In genomic region chr9:44418519-44419385, GRCm38 (mm10) we compare ENCODE assay signal across 8 mouse cellular contexts. TPM values are rescaled to one million over a fixed set of nuclear protein-coding genes. Genes with fewer than 3 reads are reported as not detected.
DNase-seq lines count a peak whose midpoint lies in the region; ATAC-seq lines count a peak whose summit lies in the region.

Gene Ccdc84, minus strand, starts transcription at chr9:44418569.

- no peak; the same call in 1 of the 2 replicates for ATAC-seq in heart, embryonic 12.5 days (ENCODE audit: insufficient number of reproducible peaks, low FRiP score)
- ATAC-seq in hindbrain, embryonic 16.5 days: no peak

- H3K4me3 ChIP-seq in heart, embryonic 12.5 days: peak within 1 kb of the TSS; percentile 95
- H3K4me3 ChIP-seq in embryonic facial prominence, embryonic 10.5 days: peak within 1 kb of the TSS; percentile 88
- peak within 1 kb of the TSS; percentile 89 for H3K4me3 ChIP-seq in hindbrain, embryonic 16.5 days (ENCODE audit: low read length)
- peak within 1 kb of the TSS; percentile 65 for H3K4me3 ChIP-seq in macrophage (ENCODE audit: inconsistent target)

- peaks cover 9% of the 10 kb centered on the region for H3K4me1 ChIP-seq in heart, embryonic 12.5 days (replicated peaks)
- H3K4me1 ChIP-seq in embryonic facial prominence, embryonic 10.5 days: peaks cover 9% of the 10 kb centered on the region
- H3K4me1 ChIP-seq in hindbrain, embryonic 16.5 days (ENCODE audit: control insufficient read depth, insufficient read depth, low read depth, low read length): peaks cover 9% of the 10 kb centered on the region

- no peaks in the 10 kb centered on the region for H3K27me3 ChIP-seq in heart, embryonic 12.5 days (replicated peaks)
- no peaks in the 10 kb centered on the region for H3K27me3 ChIP-seq in embryonic facial prominence, embryonic 10.5 days (replicated peaks; ENCODE audit: low read depth, poor library complexity, severe bottlenecking)
- no peaks in the 10 kb centered on the region for H3K27me3 ChIP-seq in hindbrain, embryonic 16.5 days (replicated peaks; ENCODE audit: control insufficient read depth, insufficient read depth, low read length)

- H3K27ac ChIP-seq in heart, embryonic 12.5 days (ENCODE audit: poor library complexity, severe bottlenecking): peak within 1 kb of the TSS; percentile 60
- H3K27ac ChIP-seq in embryonic facial prominence, embryonic 10.5 days (replicated peaks): peak within 1 kb of the TSS; percentile 91
- H3K27ac ChIP-seq in hindbrain, embryonic 16.5 days (ENCODE audit: low read depth, low read length): peak within 1 kb of the TSS; percentile 84
- peak within 1 kb of the TSS; percentile 56 for H3K27ac ChIP-seq in macrophage

- H3K9me3 ChIP-seq in heart, embryonic 12.5 days (replicated peaks): no peaks in the 10 kb centered on the region
- no peaks in the 10 kb centered on the region for H3K9me3 ChIP-seq in embryonic facial prominence, embryonic 10.5 days
- H3K9me3 ChIP-seq in hindbrain, embryonic 16.5 days (ENCODE audit: control insufficient read depth, low read length): no peaks in the 10 kb centered on the region

- H3K79me2 ChIP-seq in macrophage (ENCODE audit: inconsistent target): peaks cover 17% of the 10 kb centered on the region; the same call in 1 of the 2 replicates

- H3K9ac ChIP-seq in heart, embryonic 12.5 days: peak within 1 kb of the TSS; percentile 92
- H3K9ac ChIP-seq in hindbrain, embryonic 16.5 days (ENCODE audit: low read depth, low read length): peak within 1 kb of the TSS; percentile 92

- WGBS in heart, embryonic 12.5 days: 74% methylated on average over 14 of the region's 14 CpGs
- WGBS in embryonic facial prominence, embryonic 10.5 days: 80% methylated on average over 14 of the region's 14 CpGs
- WGBS in hindbrain, embryonic 16.5 days: 77% methylated on average over 14 of the region's 14 CpGs
- WGBS in macrophage (ENCODE audit: missing documents): 75% methylated on average over 13 of the region's 14 CpGs

- H3K36me3 ChIP-seq in heart, embryonic 12.5 days: peaks cover 23% of the 10 kb centered on the region
- H3K36me3 ChIP-seq in embryonic facial prominence, embryonic 10.5 days (replicated peaks): peaks cover 26% of the 10 kb centered on the region
- H3K36me3 ChIP-seq in hindbrain, embryonic 16.5 days (ENCODE audit: control insufficient read depth, insufficient read depth, low read length): peaks cover 6% of the 10 kb centered on the region; the same call in 1 of the 2 replicates
- H3K36me3 ChIP-seq in macrophage (ENCODE audit: inconsistent target): peaks cover 6% of the 10 kb centered on the region; the same call in 1 of the 2 replicates

- H3K4me2 ChIP-seq in heart, embryonic 12.5 days: peak within 1 kb of the TSS; percentile 83
- peak within 1 kb of the TSS; percentile 74 for H3K4me2 ChIP-seq in hindbrain, embryonic 16.5 days (ENCODE audit: low read length)

- DNase-seq in heart, adult 8-10 months (ENCODE audit: low spot score): no peak
- DNase-seq in ES-CJ7 (ENCODE audit: low read depth, low spot score): peak; percentile 88
- no peak for DNase-seq in embryonic facial prominence, embryonic 10.5 days (ENCODE audit: low spot score)
- no peak for DNase-seq in ovary, postnatal 36 days (ENCODE audit: low spot score)
- no peak for DNase-seq in urinary bladder, postnatal 10 days (ENCODE audit: low spot score)

RNA-seq across cellular contexts. Expression of gene Ccdc84, which starts in this region (rescaled TPM):
- 19.1 and 21.6 TPM in 2 replicates for polyA plus RNA-seq in heart, embryonic 12.5 days (2016; fragmentation: Nextera tagmentation; extraction: Ambion mirVana)
- total RNA-seq in heart, adult 8-10 months (2022): 1 to 10 TPM; 4.9 to 8.0 (median 5.5) TPM
- 21.6 and 28.4 TPM in 2 replicates for polyA plus RNA-seq in embryonic facial prominence, embryonic 10.5 days (2016; fragmentation: Nextera tagmentation; extraction: Ambion mirVana)
- 32.3 and 32.4 TPM in 2 replicates for polyA plus RNA-seq in hindbrain, embryonic 16.5 days (2015; fragmentation: Nextera tagmentation; extraction: Ambion mirVana)
- 100 to 1,000 TPM in 13 of 26 experiments, 10 to 100 TPM in 13; 44.0 to 155 (median 99.5) TPM for total RNA-seq in macrophage (2018; cell fraction: chromatin; rRNA removed)
- 10 to 100 TPM in 8 of 26 experiments, 1 to 10 TPM in 18; 4.7 to 13.4 (median 8.7) TPM for total RNA-seq in macrophage (2018; cell fraction: cytosol; rRNA removed)
- 100 to 1,000 TPM in 4 of 26 experiments, 10 to 100 TPM in 22; 27.7 to 112 (median 65.8) TPM for total RNA-seq in macrophage (2018; cell fraction: nucleus; rRNA removed)
- 10.3 to 20.3 TPM (median 11.3 TPM) in 3 replicates for polyA plus RNA-seq in macrophage (2018)
